Mouse (Mus musculus) hematopoietic stem cell, adult 5-6 weeks (primary cell): ENCODE results near the gene Mthfd1l. TPM values are rescaled to one million over a fixed set of nuclear protein-coding genes. Genes with fewer than 3 reads are reported as not detected.

Source experiments
- ATAC-seq, 2 experiments: fragments of 125-278 bp in 1 of 2; replicated peaks in 1 of 2; 2 replicates each; pipeline ENCODE4 v1.8.0; 2016 to 2017; ENCODE audit warnings: inconsistent platforms in 2 of 2, mild to moderate bottlenecking in 2 of 2, moderate number of reproducible peaks in 2 of 2, low read depth in 1 of 2, moderate TSS enrichment in 1 of 2; ENCODE audit not compliant: low FRiP score in 2 of 2, poor library complexity in 2 of 2, severe bottlenecking in 2 of 2, insufficient read depth in 1 of 2, low TSS enrichment in 1 of 2
- total RNA-seq: library from RNA; stranded (forward); fragments of 172-1452, 232-1000 nt; gene quantifications from 2 replicates; pipeline ENCODE4 v1.2.3, GENCODE M21; 2017

Mthfd1l gene
- total RNA-seq, 1 experiment from 2014 or later: 82.6 TPM

DNA sequence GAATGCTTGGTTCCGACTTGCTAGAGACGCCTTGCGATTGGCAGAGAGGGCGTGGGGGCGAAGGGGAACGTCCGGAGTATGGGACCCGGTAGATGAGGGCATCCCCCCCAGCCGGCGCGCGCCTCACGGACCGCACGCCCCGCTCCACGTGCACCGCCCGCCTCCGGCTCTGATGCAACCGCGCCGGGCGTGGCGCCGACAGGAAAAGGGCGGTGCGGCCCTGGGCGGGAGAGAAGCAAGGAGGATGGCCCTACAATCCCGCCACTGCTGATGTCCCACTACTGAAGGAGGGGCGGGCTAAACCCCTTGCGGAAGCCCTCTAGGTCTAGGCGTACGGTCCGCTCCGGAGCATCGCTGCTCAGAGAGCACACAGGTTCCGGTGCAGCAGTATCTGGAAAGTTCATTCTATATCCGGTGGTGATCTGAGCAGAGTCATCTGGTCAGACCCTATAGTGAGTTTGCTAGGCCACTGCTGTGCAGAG is 712 bp downstream of the Mthfd1l start:
- ATAC-seq: peak; percentile 85 to 86

DNA sequence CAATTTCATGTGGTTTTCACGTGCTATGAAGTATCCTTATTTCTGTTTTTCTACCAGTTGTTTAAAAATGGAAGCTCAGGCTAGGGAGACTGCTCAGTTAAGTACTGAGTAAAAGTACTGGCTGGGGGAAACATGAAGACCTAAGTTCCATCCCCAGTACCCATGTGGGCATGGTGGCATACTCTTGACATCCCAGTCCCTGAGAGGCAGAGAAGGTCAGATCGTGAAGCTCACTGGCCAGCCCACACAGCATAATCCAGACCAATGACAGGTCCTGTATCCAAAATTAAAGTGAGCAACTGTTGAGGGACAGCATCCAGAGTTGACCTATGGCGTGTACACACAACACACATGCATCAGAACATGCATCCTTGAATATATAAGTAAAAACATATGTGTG is 1.5 kb downstream of the Mthfd1l start:
- ATAC-seq: no peak

DNA sequence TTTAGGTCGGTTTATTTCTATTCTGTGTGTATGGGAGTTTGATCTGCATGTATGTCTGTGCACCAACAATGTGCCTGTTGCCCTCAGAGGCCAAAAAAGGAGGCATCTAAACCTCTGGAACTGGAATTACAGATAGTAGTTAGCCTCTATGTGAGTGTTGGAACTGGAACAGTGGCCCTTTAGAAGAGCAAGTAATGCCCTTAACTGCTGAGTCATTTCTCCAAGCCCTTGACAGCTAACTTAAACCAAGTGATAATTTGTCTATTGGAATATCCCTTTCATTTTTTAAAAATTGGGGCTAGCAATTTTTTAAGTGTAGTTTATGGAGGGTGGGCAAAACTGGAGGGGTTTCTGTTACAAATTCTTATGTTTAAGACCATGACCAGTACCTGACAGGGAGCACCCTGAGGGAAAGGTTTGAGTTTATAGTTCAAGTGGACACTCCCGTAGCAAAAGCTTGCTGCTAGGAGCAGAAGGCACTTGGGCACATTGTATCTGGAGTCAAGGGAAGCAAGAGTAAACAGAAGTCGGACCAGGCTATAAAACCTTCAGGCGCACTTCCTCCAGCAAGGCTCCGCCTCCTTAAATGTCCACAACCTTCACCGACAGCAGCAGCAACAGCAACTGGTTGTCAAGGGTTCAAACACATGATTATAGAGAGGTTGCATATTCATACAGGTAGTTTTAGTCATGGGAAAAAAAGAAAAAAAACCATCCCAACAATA is 3.1 kb downstream of the Mthfd1l start:
- ATAC-seq: no peak

DNA sequence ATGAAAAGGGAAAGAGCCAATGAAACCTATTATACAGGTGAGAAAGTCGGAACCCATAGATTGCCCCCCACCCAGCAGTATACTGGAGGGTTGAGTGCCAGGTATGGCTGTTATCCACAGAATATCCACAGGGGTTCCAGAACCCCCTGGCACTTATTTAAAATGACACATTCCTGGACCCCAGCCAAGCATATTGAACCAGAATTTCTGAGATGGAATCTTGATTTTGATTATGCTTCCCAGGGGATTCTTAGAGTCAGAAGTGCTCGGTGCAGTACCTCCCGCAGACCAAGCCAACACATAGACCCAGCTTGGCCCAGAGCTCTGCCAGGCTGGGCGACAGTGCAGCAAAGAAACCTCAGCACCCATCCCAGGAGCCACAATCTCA is 3.7 kb downstream of the Mthfd1l start:
- ATAC-seq: no peak

DNA sequence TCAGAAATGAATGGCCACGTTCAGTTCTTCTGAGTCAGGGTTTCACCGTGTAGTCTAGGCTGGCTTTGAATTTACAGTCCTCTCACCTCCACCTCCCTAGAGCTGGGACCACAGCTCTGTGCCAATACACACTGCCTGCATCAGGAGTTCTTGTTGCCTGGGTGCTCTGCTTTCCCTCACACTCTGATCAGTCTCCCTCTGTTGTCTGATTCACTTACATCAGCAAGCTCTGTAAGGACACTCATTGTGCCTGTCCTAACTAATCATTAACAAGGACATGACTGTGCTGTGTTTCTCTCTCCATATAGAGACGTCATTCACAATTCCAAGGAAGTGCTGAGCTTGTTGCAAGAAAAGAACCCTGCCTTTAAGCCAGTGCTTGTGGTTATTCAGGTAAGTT is 5.4 kb downstream of the Mthfd1l start:
- ATAC-seq: no peak

DNA sequence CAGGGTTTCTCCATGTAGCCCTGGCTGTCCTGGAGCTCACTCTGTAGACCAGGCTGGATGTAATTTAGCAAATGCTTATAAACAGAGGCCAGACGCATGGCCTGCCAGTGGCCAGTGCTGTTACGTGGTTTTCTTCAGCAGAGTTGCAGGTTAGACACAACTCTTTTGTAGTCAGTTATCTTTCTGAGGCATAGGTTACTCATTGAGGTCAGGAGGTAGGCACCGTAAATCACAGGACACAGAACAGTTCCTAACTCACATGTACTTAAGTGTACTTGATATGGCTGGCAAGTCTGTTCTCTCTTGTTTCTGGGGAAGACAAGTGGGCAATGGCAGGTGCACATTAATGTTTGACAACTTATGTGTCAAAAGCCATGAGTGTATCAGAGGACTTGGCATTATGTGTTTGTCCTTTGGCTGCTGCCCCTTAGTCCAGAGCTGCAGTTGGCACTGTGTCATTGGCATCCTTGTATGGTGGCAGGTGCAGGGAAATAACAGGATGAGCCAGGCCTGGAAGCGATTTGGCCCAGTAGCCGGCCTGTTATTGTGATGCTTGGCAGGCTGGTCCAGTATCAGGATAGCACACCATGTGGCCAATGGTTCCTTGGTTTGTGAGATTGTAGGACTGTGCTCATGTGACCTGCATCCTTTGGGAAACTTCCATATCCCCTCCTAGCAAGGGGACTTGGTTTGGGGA is 6.0 kb downstream of the Mthfd1l start:
- no peak for ATAC-seq

- no peak for ATAC-seq
Measured at GRCm38 (mm10) chr10:3980231-3980630, 7.3 kb downstream of the Mthfd1l start.

DNA sequence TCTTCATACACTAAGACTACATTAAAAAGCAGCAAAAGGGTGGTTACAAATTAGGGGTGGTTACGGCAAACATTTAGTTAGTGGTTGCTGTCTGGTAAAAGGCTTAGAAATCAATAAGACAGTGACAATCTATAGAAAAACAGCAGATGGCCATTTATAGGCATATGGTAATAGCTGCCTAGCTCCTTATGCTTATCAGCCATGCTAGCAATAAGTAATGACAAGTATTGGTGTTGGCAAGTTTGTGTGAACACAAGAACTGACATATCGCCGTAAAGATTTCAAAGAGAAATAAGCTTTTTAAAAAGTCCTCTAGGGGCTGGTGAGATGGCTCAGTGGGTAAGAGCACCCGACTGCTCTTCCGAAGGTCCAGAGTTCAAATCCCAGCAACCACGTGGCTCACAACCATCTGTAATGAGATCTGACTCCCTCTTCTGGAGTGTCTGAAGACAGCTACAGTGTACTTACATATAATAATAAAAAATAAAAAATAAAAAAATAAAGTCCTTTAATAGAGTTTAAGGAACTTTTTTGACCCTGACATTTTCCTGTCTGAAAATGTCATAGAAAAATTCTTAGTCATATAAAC is 17.5 kb downstream of the Mthfd1l start:
- ATAC-seq: no peak

GRCm38 (mm10) chr10:3993365-3994102 is 20.6 kb downstream of the Mthfd1l start:
- peak; percentile 27 to 33; a peak in 1 of 4 replicates for ATAC-seq

- no peak for ATAC-seq
Measured at GRCm38 (mm10) chr10:3995277-3995676, 22.4 kb downstream of the Mthfd1l start.

GRCm38 (mm10) chr10:3996170-3996876 is 23.4 kb downstream of the Mthfd1l start:
- ATAC-seq: peak; percentile 70 to 80

DNA sequence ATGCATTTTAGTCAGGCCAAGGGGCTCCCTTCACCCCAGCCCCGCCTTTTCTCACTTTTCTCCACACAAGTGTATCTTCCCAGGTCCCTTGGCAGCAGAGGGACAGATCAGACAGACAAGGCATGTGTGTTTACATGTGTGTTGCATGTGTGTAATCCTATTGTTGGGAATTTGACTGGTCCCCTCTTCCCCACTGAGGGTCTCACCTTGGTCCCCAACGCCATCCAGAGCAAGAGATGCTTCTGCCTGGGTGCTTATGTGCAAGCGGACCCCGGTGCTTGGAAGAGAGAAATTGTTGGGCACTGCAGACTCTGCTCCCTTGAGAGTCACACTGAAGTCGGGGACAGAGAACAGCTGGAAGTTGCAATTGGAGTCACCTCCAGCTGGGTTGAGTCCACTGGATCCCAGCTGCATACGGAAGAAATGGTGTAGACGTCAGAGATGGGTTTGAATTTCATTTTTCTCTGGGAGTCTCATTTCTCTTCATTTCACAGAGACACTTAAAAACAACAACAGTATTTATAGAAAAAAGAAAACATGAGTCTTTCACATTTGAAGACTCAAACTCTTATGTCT is 25.0 kb downstream of the Mthfd1l start:
- ATAC-seq: no peak

DNA sequence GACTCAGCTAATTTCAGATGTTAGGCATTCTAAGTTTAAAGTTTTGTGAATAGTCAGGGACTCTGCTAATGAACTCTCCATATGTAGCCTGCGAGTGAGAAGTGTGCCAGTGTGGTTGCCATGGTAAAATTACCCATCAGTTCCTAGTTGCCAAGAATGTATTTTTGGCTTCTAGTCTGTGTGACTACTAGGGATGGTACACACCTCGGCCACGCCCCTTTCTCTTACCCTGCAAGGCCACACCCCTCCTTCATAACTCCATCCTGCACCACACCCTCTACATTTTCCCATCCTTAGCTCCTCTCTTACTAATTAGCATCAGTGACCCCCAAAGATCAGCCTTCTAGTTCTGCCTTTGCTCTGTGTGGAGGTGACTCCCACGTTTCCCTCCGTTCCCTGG is 29.8 kb downstream of the Mthfd1l start:
- no peak for ATAC-seq

DNA sequence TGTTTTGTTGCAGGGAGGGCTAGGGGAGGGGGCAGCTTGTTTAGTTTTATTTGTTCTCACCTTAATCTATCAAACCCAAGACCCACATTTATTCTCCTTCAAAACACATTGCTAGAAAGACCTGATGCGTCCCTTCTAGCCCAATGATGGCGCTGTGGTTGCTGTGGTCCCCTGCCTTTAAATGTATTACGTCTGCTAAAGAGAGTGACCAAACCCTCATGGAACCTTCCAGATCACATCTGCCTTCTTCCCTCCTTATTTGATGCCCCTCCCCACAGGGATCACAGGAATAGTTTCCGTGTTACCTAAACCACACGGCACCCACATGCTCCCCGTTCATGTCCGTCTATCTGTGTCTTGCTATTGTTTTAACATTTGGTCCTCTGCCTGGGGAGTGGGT is 32.3 kb downstream of the Mthfd1l start:
- ATAC-seq: no peak

- no peak for ATAC-seq
Measured at GRCm38 (mm10) chr10:4006296-4007015, 33.5 kb downstream of the Mthfd1l start.

GRCm38 (mm10) chr10:4022628-4023303 is 49.8 kb downstream of the Mthfd1l start:
- no peak for ATAC-seq
